Mouse (Mus musculus) limb, embryonic 15.5 days (tissue): Measurements from ENCODE around the gene Kat6b. TPM values are rescaled to one million over a fixed set of nuclear protein-coding genes. Genes with fewer than 3 reads are reported as not detected.
"Not testable (repeated sequence)": the region's sequence is repeated elsewhere in the genome, so short reads cannot be mapped to it uniquely, and the experiment has no call there.

Experiments used
- ATAC-seq: fragments of 200-750 bp; cut with Nextera tagmentation; 2 replicates; pipeline ENCODE4 v1.8.0; 2017; ENCODE audit warnings: low read depth, moderate TSS enrichment; ENCODE audit not compliant: insufficient number of reproducible peaks, low FRiP score, low TSS enrichment
- H3K27ac ChIP-seq: fragments of 300-500 bp; sonication (generic); 2 replicates; pipeline ENCODE4 v1.5.1; 2015; ENCODE audit warnings: moderate library complexity, mild to moderate bottlenecking, inconsistent platforms
- H3K27me3 ChIP-seq: fragments of 300-500 bp; sonication (generic); 2 replicates; pipeline ENCODE4 v1.6.1; 2015; ENCODE audit warnings: inconsistent platforms
- H3K36me3 ChIP-seq: fragments of 300-500 bp; sonication (generic); 2 replicates; pipeline ENCODE4 v1.6.1; 2015; ENCODE audit warnings: inconsistent platforms
- H3K4me1 ChIP-seq: fragments of 300-500 bp; sonication (generic); 2 replicates; pipeline ENCODE4 v1.6.1; 2015; ENCODE audit warnings: inconsistent platforms
- H3K4me2 ChIP-seq: fragments of 300-500 bp; sonication (generic); 2 replicates; pipeline ENCODE4 v1.6.1; 2015; ENCODE audit warnings: mild to moderate bottlenecking, inconsistent platforms
- H3K4me3 ChIP-seq: fragments of 300-500 bp; sonication (generic); 2 replicates; pipeline ENCODE4 v1.5.1; 2015; ENCODE audit warnings: mild to moderate bottlenecking, inconsistent platforms
- H3K9ac ChIP-seq: fragments of 300-500 bp; sonication (generic); 2 replicates; pipeline ENCODE4 v1.6.1; 2015; ENCODE audit warnings: inconsistent platforms
- H3K9me3 ChIP-seq: fragments of 300-500 bp; sonication (generic); 2 replicates; pipeline ENCODE4 v1.6.1; 2016; ENCODE audit warnings: inconsistent platforms
- WGBS: fragments of 180-500 bp; shearing (Covaris S2); methylation state at CpG from one replicate; pipeline ENCODE4 v1.1.7; 2015; 5-methylcytosine and 5-hydroxymethylcytosine counted together
- polyA plus RNA-seq: library from polyadenylated mRNA; unstranded; fragments of >200 nt; fragmentation: Nextera tagmentation; extraction: Ambion mirVana; gene quantifications from 2 replicates; pipeline ENCODE4 v1.2.1, GENCODE M21; 2015

The Kat6b gene
- polyA plus RNA-seq, 1 experiment from 2014 or later, result 22.9 TPM

DNA sequence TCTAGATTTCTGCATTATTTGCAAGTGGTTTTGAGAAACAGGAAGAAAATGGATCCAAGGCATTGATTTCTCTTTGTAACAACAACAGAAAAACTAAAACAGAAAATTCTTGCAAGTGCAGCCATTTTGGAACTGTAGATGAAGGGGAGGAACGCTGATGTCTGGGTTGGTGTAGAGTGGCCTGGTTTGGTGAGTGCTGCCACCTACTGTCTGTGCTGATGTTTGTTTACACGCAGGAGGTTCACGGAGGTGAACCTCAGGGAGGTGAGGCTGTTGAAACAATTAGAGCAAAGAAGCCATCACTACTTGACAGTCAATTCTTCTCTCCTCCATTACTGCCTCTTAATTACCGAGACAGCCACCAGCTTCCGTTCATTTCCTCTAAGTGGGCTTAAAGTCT lies 178.4 kb downstream of the Kat6b start:
- peaks cover 49% of the 10 kb centered on the region for H3K36me3 ChIP-seq
- H3K9me3 ChIP-seq, result no peaks in the 10 kb centered on the region
- H3K4me2 ChIP-seq, result no peak overlapping the region
- H3K4me3 ChIP-seq, result no peak overlapping the region
- 0 out of 2 replicates have a peak overlapping the region, but pooled peaks have one; percentile 33 for H3K27ac ChIP-seq
- H3K4me1 ChIP-seq, result peaks cover 22% of the 10 kb centered on the region
- no peak for ATAC-seq
- 8% methylated on average over 5 of the region's 5 CpGs for WGBS
- no peaks in the 10 kb centered on the region for H3K27me3 ChIP-seq
- no peak overlapping the region for H3K9ac ChIP-seq

- H3K36me3 ChIP-seq, result peaks cover 69% of the 10 kb centered on the region
- no peak for ATAC-seq
These were observed 181.4 kb downstream of the Kat6b start for GRCm38 (mm10) chr14:21662465-21663142.

GRCm38 (mm10) chr14:21669218-21669617 lies 188.0 kb downstream of the Kat6b start:
- Histone ChIP-seq H3K9me3 (no peaks in the 10 kb centered on the region), H3K4me3 (no peak overlapping the region), H3K27ac (no peak overlapping the region), H3K4me1 (peaks cover 31% of the 10 kb centered on the region), H3K4me2 (no peak overlapping the region), H3K36me3 (peaks cover 59% of the 10 kb centered on the region), H3K9ac (no peak overlapping the region), H3K27me3 (no peaks in the 10 kb centered on the region)
- 84% methylated on average over 11 of the region's 11 CpGs for WGBS
- 0 out of 2 replicates have a peak, but pooled peaks have one; percentile 19 for ATAC-seq

More at GRCm38 (mm10) chr14:21662465-21663142, 181.4 kb downstream of the Kat6b start:
- Histone ChIP-seq H3K4me2 (no peak overlapping the region), H3K9me3 (no peaks in the 10 kb centered on the region), H3K4me3 (no peak overlapping the region), H3K27me3 (no peaks in the 10 kb centered on the region), H3K9ac (no peak overlapping the region), H3K27ac (no peak overlapping the region), H3K4me1 (peaks cover 19% of the 10 kb centered on the region)
- 70% methylated on average over 8 of the region's 8 CpGs for WGBS

DNA sequence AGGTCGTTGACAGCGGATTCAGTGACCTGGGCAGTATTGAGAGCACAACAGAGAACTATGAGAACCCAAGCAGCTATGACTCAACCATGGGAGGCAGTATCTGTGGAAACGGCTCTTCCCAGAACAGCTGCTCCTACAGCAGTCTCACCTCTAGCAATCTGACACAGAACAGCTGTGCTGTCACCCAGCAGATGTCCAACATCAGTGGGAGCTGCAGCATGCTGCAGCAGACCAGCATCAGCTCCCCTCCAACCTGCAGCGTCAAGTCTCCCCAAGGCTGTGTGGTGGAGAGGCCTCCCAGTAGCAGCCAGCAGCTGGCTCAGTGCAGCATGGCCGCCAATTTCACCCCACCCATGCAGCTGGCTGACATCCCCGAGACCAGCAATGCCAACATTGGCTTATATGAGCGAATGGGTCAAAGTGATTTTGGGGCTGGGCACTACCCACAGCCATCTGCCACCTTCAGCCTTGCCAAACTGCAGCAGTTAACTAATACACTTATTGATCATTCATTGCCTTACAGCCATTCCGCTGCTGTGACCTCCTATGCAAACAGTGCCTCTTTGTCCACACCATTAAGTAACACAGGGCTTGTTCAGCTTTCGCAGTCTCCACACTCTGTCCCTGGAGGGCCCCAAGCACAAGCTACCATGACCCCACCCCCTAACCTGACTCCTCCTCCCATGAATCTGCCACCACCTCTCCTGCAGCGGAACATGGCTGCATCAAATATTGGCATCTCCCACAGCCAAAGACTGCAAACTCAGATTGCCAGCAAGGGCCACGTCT lies 188.6 kb downstream of the Kat6b start:
- Histone ChIP-seq H3K9me3 (no peaks in the 10 kb centered on the region), H3K4me3 (no peak overlapping the region), H3K36me3 (peaks cover 53% of the 10 kb centered on the region), H3K4me1 (peaks cover 36% of the 10 kb centered on the region), H3K9ac (no peak overlapping the region), H3K27me3 (no peaks in the 10 kb centered on the region), H3K4me2 (no peak overlapping the region), H3K27ac (no peak overlapping the region)
- ATAC-seq, result peak; percentile 45; the same call in 1 of the 2 replicates
- WGBS, result 68% methylated on average over 11 of the region's 11 CpGs

DNA sequence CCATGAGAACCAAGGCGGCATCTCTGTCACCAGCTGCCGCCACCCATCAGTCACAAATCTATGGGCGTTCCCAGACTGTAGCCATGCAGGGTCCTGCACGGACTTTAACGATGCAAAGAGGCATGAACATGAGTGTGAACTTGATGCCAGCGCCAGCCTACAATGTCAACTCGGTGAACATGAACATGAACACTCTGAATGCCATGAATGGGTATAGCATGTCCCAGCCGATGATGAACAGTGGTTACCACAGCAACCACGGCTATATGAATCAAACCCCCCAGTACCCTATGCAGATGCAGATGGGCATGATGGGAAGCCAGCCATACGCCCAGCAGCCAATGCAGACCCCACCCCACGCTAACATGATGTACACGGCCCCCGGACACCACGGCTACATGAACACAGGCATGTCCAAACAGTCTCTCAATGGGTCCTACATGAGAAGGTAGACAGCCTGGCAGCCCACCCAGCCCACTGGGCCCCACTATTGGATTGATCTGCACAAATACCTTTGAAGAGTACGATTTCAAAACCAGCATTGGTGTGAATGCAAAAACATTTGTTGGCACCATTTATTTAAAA lies 189.3 kb downstream of the Kat6b start:
- not testable (repeated sequence) for H3K9ac ChIP-seq, H3K4me2 ChIP-seq, H3K27ac ChIP-seq, H3K27me3 ChIP-seq, H3K9me3 ChIP-seq, ATAC-seq, H3K4me3 ChIP-seq
- 85% methylated on average over 15 of the region's 15 CpGs for WGBS
- Histone ChIP-seq H3K36me3 (peaks cover 46% of the 10 kb centered on the region), H3K4me1 (peaks cover 43% of the 10 kb centered on the region)

GRCm38 (mm10) chr14:21673100-21673499 lies 191.9 kb downstream of the Kat6b start:
- WGBS, result 38% methylated on average over 4 of the region's 4 CpGs
- peaks cover 24% of the 10 kb centered on the region for H3K36me3 ChIP-seq
- H3K9me3 ChIP-seq, result no peaks in the 10 kb centered on the region
- H3K4me3 ChIP-seq, result no peak overlapping the region
- H3K4me1 ChIP-seq, result peaks cover 54% of the 10 kb centered on the region
- H3K27me3 ChIP-seq, result no peaks in the 10 kb centered on the region
- no peak overlapping the region for H3K4me2 ChIP-seq
- ATAC-seq, result no peak
- H3K27ac ChIP-seq, result peak overlapping the region; percentile 40; the same call in 1 of the 2 replicates
- H3K9ac ChIP-seq, result no peak overlapping the region

DNA sequence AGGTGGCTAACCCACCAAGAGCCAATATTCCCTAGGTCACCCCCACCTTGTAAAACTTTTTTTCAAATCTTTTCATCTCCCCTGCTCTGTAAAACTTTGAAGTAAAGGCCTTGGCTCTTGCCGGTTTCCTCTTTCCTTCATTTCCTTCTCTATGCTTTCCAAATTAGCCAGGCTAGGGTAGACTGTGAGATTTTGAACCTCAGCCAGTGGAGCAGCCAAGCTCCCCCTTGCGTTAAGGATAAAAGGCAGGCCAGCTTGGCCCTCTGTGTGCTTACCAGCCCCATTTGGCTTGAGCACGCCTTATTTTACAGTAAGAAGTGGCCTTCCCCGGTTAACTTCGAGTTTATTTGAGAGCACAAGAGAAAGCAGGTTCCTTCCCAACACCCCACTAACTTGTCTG lies 193.2 kb downstream of the Kat6b start:
- Histone ChIP-seq H3K9ac (no peak overlapping the region), H3K27ac (peak overlapping the region; percentile 83), H3K9me3 (no peaks in the 10 kb centered on the region), H3K4me3 (no peak overlapping the region), H3K4me2 (no peak overlapping the region), H3K27me3 (no peaks in the 10 kb centered on the region), H3K4me1 (peaks cover 53% of the 10 kb centered on the region), H3K36me3 (peaks cover 12% of the 10 kb centered on the region; the same call in 1 of the 2 replicates)
- ATAC-seq, result peak; percentile 64; the same call in 1 of the 2 replicates
- 15% methylated on average over 5 of the region's 5 CpGs for WGBS

DNA sequence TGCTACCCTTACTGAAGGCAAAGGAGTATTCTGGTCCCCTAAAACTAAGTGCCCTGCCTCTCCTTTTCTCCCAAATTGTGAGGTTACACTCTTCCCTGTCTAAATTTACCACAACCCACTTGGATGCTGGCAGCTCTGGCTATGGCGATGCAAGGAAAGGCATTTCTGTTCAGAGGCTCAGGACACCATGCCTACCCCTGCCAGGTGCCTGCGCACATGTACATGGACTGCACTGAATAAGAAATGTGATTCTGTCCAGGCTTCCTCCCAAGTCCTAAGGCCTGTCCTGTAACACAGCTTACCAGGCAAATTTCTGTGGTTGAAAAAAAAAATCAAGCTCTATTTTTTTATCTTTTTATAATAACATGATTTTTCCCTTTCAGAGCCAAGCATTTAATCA lies 195.0 kb downstream of the Kat6b start:
- H3K27ac ChIP-seq, result peak overlapping the region; percentile 23; the same call in 1 of the 2 replicates
- 60% methylated on average over 2 of the region's 2 CpGs for WGBS

GRCm38 (mm10) chr14:21678509-21679285 lies 197.5 kb downstream of the Kat6b start:
- H3K9ac ChIP-seq, result no peak overlapping the region
- H3K4me2 ChIP-seq, result no peak overlapping the region
- H3K9me3 ChIP-seq, result no peaks in the 10 kb centered on the region
- peak overlapping the region; percentile 17; the same call in 1 of the 2 replicates for H3K27ac ChIP-seq
- peaks cover 53% of the 10 kb centered on the region for H3K4me1 ChIP-seq
- H3K36me3 ChIP-seq, result no peaks in the 10 kb centered on the region
- H3K4me3 ChIP-seq, result no peak overlapping the region
- WGBS, result 42% methylated on average over 7 of the region's 7 CpGs
- ATAC-seq, result no peak
- no peaks in the 10 kb centered on the region for H3K27me3 ChIP-seq

More for the DNA sequence above, 195.0 kb downstream of the Kat6b start:
- no peak overlapping the region for H3K4me2 ChIP-seq
- ATAC-seq, result no peak
- H3K9ac ChIP-seq, result no peak overlapping the region
- no peaks in the 10 kb centered on the region for H3K27me3 ChIP-seq
- no peaks in the 10 kb centered on the region for H3K36me3 ChIP-seq
- H3K4me1 ChIP-seq, result peaks cover 52% of the 10 kb centered on the region
- H3K4me3 ChIP-seq, result no peak overlapping the region
- H3K9me3 ChIP-seq, result no peaks in the 10 kb centered on the region

- no peak overlapping the region for H3K9ac ChIP-seq
- H3K27ac ChIP-seq, result peak overlapping the region; percentile 80
- 17% methylated on average over 8 of the region's 8 CpGs for WGBS
- peaks cover 49% of the 10 kb centered on the region for H3K4me1 ChIP-seq
- H3K27me3 ChIP-seq, result no peaks in the 10 kb centered on the region
- no peak overlapping the region for H3K4me2 ChIP-seq
- H3K4me3 ChIP-seq, result no peak overlapping the region
- no peak; the same call in 1 of the 2 replicates for ATAC-seq
- no peaks in the 10 kb centered on the region for H3K36me3 ChIP-seq
- H3K9me3 ChIP-seq, result no peaks in the 10 kb centered on the region
These were observed 198.5 kb downstream of the Kat6b start for GRCm38 (mm10) chr14:21679631-21680201.

GRCm38 (mm10) chr14:21682681-21683129 lies 201.5 kb downstream of the Kat6b start:
- H3K9ac ChIP-seq, result no peak overlapping the region
- H3K27ac ChIP-seq, result peak overlapping the region; percentile 5; the same call in 1 of the 2 replicates
- no peaks in the 10 kb centered on the region for H3K36me3 ChIP-seq
- H3K4me2 ChIP-seq, result peak overlapping the region; percentile 37
- WGBS, result 4% methylated on average over 9 of the region's 9 CpGs
- no peaks in the 10 kb centered on the region for H3K27me3 ChIP-seq
- H3K4me3 ChIP-seq, result no peak overlapping the region
- no peak for ATAC-seq
- H3K4me1 ChIP-seq, result peaks cover 46% of the 10 kb centered on the region
- H3K9me3 ChIP-seq, result no peaks in the 10 kb centered on the region
